Mouse (Mus musculus) hindbrain, embryonic 14.5 days (tissue): ENCODE data around the gene Dcun1d2. TPM values are rescaled to one million over a fixed set of nuclear protein-coding genes. Genes with fewer than 3 reads are reported as not detected.

ENCODE experiments used
- ATAC-seq: fragments of 200-750 bp; cut with Nextera tagmentation; 2 replicates; pipeline ENCODE4 v1.8.0; 2017; ENCODE audit warnings: moderate number of reproducible peaks, mild to moderate bottlenecking, moderate TSS enrichment, moderate library complexity; ENCODE audit not compliant: low FRiP score
- DNase-seq: peaks from one replicate; pipeline ENCODE4 v3.0.0-alpha.2; 2015; ENCODE audit warnings: low spot score
- H3K27ac ChIP-seq: fragments of 300-500 bp; sonication (generic); 2 replicates; pipeline ENCODE4 v1.5.1; 2014; ENCODE audit warnings: mild to moderate bottlenecking, moderate library complexity
- H3K27me3 ChIP-seq: fragments of 300-500 bp; sonication (generic); 2 replicates; pipeline ENCODE4 v1.6.1; 2014; ENCODE audit warnings: mild to moderate bottlenecking, low read length, mixed read lengths; ENCODE audit not compliant: control insufficient read depth, insufficient read depth
- H3K36me3 ChIP-seq: fragments of 300-500 bp; sonication (generic); replicated peaks from 2 replicates; pipeline ENCODE4 v1.6.1; 2014; ENCODE audit not compliant: control insufficient read depth, insufficient read depth
- H3K4me1 ChIP-seq: fragments of 300-500 bp; sonication (generic); replicated peaks from 2 replicates; pipeline ENCODE4 v1.6.1; 2014; ENCODE audit warnings: antibody characterized with exemption, low read length, mixed read lengths; ENCODE audit not compliant: control insufficient read depth, insufficient read depth
- H3K4me2 ChIP-seq: fragments of 300-500 bp; sonication (generic); replicated peaks from 2 replicates; pipeline ENCODE4 v1.6.1; 2014; ENCODE audit warnings: mild to moderate bottlenecking, moderate library complexity
- H3K4me3 ChIP-seq: fragments of 300-500 bp; sonication (generic); replicated peaks from 2 replicates; pipeline ENCODE4 v1.5.1; 2014; ENCODE audit warnings: mild to moderate bottlenecking, low read length
- H3K9ac ChIP-seq: fragments of 300-500 bp; sonication (generic); 2 replicates; pipeline ENCODE4 v1.6.1; 2014
- H3K9me3 ChIP-seq: fragments of 300-500 bp; sonication (generic); 2 replicates; pipeline ENCODE4 v1.6.1; 2016; ENCODE audit warnings: low read length; ENCODE audit not compliant: control insufficient read depth
- WGBS: fragments of 180-500 bp; shearing (Covaris S2); extraction: QIAGEN DNeasy Blood & Tissue Kit; methylation state at CpG from one replicate; pipeline ENCODE4 v1.1.7; 2014; 5-methylcytosine and 5-hydroxymethylcytosine counted together
- polyA plus RNA-seq: library from polyadenylated mRNA; unstranded; fragments of >200 nt; fragmentation: Nextera tagmentation; extraction: Ambion mirVana; gene quantifications from 2 replicates; pipeline ENCODE4 v1.2.1, GENCODE M21; 2014

Dcun1d2 gene
- polyA plus RNA-seq, 1 experiment from 2014 or later, result 34.1 TPM

GRCm38 (mm10) chr8:13305884-13306283, 18.0 kb upstream of the Dcun1d2 start:
- H3K9ac ChIP-seq, result no peak overlapping the region
- no peaks in the 10 kb centered on the region for H3K27me3 ChIP-seq
- H3K4me2 ChIP-seq, result no peak overlapping the region
- no peaks in the 10 kb centered on the region for H3K9me3 ChIP-seq
- no peaks in the 10 kb centered on the region for H3K4me1 ChIP-seq
- 92% methylated on average over 4 of the region's 4 CpGs for WGBS
- no peak overlapping the region for H3K27ac ChIP-seq
- DNase-seq, result no peak
- no peak for ATAC-seq
- H3K36me3 ChIP-seq, result peaks cover 86% of the 10 kb centered on the region
- no peak overlapping the region for H3K4me3 ChIP-seq

DNA sequence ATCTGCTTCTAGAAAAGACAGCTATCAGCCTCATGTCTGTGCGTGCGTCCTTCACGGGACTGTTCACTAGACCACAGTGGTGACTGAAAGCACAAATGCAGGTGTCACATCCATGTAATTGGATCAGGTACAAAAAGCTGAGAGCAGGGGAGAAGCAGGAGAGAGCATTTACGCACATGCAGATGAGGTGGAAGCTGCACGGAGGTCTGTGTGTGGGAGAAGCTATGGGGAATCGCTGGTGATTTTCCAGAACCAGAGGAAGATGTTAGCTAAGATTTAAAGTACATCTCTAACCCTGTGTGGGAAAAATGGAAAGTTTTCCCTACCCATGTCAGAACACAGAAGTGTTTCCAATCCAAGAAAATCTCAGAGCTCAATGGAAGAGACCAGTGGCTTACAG, 17.5 kb upstream of the Dcun1d2 start:
- no peaks in the 10 kb centered on the region for H3K4me1 ChIP-seq
- no peak overlapping the region for H3K4me3 ChIP-seq
- DNase-seq (no peak), ATAC-seq (no peak)
- H3K36me3 ChIP-seq, result peaks cover 86% of the 10 kb centered on the region
- no peak overlapping the region for H3K4me2 ChIP-seq
- H3K9me3 ChIP-seq, result no peaks in the 10 kb centered on the region
- no peaks in the 10 kb centered on the region for H3K27me3 ChIP-seq
- 97% methylated on average over 6 of the region's 6 CpGs for WGBS
- no peak overlapping the region for H3K9ac ChIP-seq
- H3K27ac ChIP-seq, result no peak overlapping the region

- DNase-seq (no peak), ATAC-seq (no peak)
- Histone ChIP-seq H3K4me3 (no peak overlapping the region), H3K27me3 (no peaks in the 10 kb centered on the region), H3K9ac (no peak overlapping the region), H3K9me3 (no peaks in the 10 kb centered on the region), H3K36me3 (peaks cover 90% of the 10 kb centered on the region), H3K4me1 (no peaks in the 10 kb centered on the region), H3K27ac (no peak overlapping the region), H3K4me2 (no peak overlapping the region)
- 98% methylated on average over 7 of the region's 7 CpGs for WGBS
Observed at GRCm38 (mm10) chr8:13301036-13301435, 13.1 kb upstream of the Dcun1d2 start.

DNA sequence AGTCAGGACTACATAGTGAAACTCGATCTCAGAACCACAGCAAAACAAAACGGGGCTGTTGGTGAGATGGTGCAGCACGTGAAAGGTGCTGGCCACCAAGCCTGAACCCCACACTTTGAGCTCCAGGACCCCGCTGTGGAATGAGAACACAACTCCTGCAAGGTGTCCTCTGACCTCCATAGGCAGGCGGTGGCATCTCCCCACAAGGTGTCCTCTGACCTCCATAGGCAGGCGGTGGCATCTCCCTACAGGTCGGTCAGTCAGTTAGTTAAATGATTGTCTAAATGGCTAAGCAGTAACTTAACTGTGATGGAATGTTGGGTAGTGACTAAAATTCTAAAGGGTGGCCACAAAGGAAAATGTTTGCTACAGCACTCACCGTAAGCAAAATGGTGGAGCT, 11.6 kb upstream of the Dcun1d2 start:
- H3K4me1 ChIP-seq, result no peaks in the 10 kb centered on the region
- no peaks in the 10 kb centered on the region for H3K9me3 ChIP-seq
- no peak overlapping the region for H3K9ac ChIP-seq
- H3K4me3 ChIP-seq, result no peak overlapping the region
- H3K36me3 ChIP-seq, result peaks cover 90% of the 10 kb centered on the region
- DNase-seq (no peak), ATAC-seq (no peak)
- no peaks in the 10 kb centered on the region for H3K27me3 ChIP-seq
- no peak overlapping the region for H3K4me2 ChIP-seq
- 98% methylated on average over 8 of the region's 8 CpGs for WGBS
- H3K27ac ChIP-seq, result no peak overlapping the region

- no peak overlapping the region for H3K9ac ChIP-seq
- 95% methylated on average over 9 of the region's 9 CpGs for WGBS
- H3K4me1 ChIP-seq, result peaks cover 8% of the 10 kb centered on the region
- peaks cover 74% of the 10 kb centered on the region for H3K36me3 ChIP-seq
- H3K4me2 ChIP-seq, result no peak overlapping the region
- DNase-seq, result no peak
- H3K27me3 ChIP-seq, result no peaks in the 10 kb centered on the region
- no peak overlapping the region for H3K27ac ChIP-seq
- no peaks in the 10 kb centered on the region for H3K9me3 ChIP-seq
- ATAC-seq, result no peak
- no peak overlapping the region for H3K4me3 ChIP-seq
Observed at GRCm38 (mm10) chr8:13293677-13294470, 5.9 kb upstream of the Dcun1d2 start.

DNA sequence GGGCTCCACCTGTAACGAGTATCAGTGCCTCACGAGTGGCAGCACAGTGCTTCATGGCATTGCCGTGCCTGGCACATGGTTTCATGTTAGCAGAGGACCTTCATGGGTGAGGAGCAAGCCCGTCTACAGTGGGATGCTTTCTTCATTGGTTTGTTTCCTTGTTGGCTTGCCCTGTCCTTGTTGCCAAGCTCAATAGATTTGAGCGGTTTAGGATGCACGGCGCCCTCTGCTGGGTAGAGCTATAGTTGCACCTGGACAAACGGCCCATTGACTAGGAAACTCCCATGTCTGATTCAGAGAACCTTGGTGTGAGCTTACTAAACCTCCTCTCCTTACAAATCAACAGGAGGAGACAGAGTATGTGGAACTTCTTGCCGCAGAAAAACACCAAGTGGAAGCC, 4.4 kb upstream of the Dcun1d2 start:
- Histone ChIP-seq H3K9ac (no peak overlapping the region), H3K27me3 (no peaks in the 10 kb centered on the region), H3K27ac (no peak overlapping the region), H3K4me2 (no peak overlapping the region), H3K36me3 (peaks cover 62% of the 10 kb centered on the region), H3K4me3 (no peak overlapping the region), H3K9me3 (no peaks in the 10 kb centered on the region), H3K4me1 (peaks cover 10% of the 10 kb centered on the region)
- ATAC-seq (no peak), DNase-seq (peak; percentile 81)
- 28% methylated on average over 9 of the region's 9 CpGs for WGBS

DNA sequence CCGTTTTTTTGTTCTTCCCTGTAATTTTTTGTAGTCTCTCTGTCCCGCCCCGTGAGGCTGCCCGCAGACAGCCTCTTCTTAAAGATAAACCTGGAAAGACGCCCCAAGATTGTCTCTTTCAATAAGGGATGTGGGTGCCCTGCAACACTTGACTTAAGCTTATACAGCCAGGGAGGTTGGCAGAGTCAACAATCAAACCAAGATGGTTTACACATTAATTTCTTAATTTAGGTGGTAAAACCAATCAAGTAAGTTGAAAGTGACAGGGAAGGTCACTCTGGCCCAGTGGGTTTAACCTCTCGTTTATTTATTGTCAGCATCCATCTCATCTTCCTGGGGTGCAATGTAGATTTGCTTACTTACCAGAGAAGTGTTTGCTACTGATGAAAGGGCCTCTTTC, 715 bp upstream of the Dcun1d2 start:
- no peak overlapping the region for H3K27ac ChIP-seq
- DNase-seq, result no peak
- H3K36me3 ChIP-seq, result peaks cover 25% of the 10 kb centered on the region
- ATAC-seq, result no peak
- H3K4me2 ChIP-seq, result peak overlapping the region; percentile 56
- H3K9me3 ChIP-seq, result no peaks in the 10 kb centered on the region
- peak overlapping the region; percentile 81 for H3K9ac ChIP-seq
- peak overlapping the region; percentile 79 for H3K4me3 ChIP-seq
- peaks cover 19% of the 10 kb centered on the region for H3K4me1 ChIP-seq
- no peaks in the 10 kb centered on the region for H3K27me3 ChIP-seq
- 3% methylated on average over 6 of the region's 6 CpGs for WGBS

DNA sequence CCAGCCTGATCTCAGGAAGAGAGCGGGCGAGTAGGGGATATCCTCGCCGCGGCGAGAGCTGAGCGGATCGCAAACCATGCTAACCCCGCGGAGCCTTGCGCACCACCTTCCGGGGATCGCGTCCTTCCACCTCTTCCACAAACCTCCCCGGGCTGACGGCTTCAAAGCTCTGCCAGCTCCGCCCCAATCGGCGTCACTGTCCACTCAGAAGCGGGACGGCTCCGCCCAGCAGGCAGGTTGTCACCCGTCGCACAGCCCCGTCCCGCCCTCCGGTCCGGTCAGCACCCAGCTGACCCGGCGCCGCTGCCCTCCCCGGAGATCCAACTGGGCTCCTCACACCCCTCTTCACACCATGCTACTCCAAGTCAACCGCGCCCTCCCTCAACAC, 633 bp downstream of the Dcun1d2 start:
- H3K9ac ChIP-seq, result peak overlapping the region; percentile 81
- peak overlapping the region; percentile 79 for H3K4me3 ChIP-seq
- H3K27ac ChIP-seq, result peak overlapping the region; percentile 90
- H3K27me3 ChIP-seq, result no peaks in the 10 kb centered on the region
- ATAC-seq (peak; percentile 75; the same call in 1 of the 2 replicates), DNase-seq (peak; percentile 64)
- H3K4me1 ChIP-seq, result peaks cover 19% of the 10 kb centered on the region
- no peaks in the 10 kb centered on the region for H3K9me3 ChIP-seq
- under 1% methylated on average over 34 of the region's 34 CpGs for WGBS
- H3K4me2 ChIP-seq, result peak overlapping the region; percentile 88
- H3K36me3 ChIP-seq, result peaks cover 11% of the 10 kb centered on the region

DNA sequence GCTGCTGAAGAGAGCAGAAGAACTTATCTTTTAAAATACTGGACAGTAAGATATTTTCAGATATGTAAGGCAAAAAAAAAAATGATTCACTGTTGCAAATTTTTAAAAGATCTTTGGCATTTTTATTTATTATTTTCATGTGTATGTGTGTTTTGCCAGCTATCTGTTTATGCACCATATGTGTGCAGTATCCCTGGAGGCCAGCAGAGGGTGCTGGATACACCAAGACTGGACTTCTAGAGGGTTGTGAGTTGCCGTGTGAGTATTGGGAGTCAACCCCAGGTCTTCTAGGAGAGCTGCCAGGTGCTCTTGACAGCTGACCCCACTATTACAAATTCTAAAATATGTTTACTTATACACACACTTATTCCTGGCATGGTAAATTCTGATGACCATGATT, 4.7 kb downstream of the Dcun1d2 start:
- WGBS, result 82% methylated on average over 1 of the region's 1 CpGs
- no peak for ATAC-seq
- no peak for DNase-seq
- Histone ChIP-seq H3K4me1 (peaks cover 9% of the 10 kb centered on the region), H3K4me3 (no peak overlapping the region), H3K36me3 (peaks cover 13% of the 10 kb centered on the region), H3K27me3 (no peaks in the 10 kb centered on the region), H3K4me2 (no peak overlapping the region), H3K27ac (no peak overlapping the region), H3K9me3 (no peaks in the 10 kb centered on the region), H3K9ac (no peak overlapping the region)
